Mouse (Mus musculus): Measurements from ENCODE around the gene Acsl5. TPM values are rescaled to one million over a fixed set of nuclear protein-coding genes. Genes with fewer than 3 reads are reported as not detected.

The Acsl5 gene
- polyA plus RNA-seq, 1 experiment: 21.0 TPM

DNA sequence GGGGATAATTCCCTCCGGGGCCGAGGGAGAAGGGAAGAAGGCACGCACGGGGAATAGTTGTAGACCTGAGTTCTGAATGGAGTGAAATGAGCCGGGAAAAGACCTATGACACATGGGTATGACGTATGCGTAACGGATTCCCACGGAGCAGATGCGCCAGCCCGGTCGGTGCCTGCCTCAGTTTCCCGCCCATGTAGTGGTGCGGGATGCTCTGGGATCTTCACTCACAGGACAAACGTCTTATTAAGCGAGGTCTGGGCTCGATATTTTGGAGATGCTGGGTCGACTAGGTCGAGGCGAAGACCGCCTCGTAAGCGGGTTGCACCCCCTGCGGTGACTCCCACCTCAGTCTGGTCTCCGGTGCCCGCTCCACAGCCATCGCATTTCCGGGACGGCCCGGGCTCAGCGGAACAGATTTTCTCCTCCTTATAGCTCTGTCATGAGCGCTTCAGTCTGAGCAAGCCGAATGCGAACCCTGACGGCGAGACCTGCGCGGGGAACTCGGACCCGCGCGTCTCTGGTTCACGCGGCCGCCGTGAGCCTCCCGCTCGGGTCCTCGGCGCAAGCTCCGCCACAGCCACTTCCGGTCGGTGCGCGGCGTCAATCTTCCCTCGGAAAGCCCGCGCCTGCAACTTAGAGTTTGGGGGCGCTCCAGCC lies 63.8 kb downstream of the Acsl5 start, which contains the start of gene Zdhhc6:
Gene Zdhhc6 (minus strand): TSS at position 581 of the 657 bp plus-strand sequence.
- peak within 1 kb of the TSS; percentile 99 for H3K4me3 ChIP-seq (replicated peaks)
- H3K27me3 ChIP-seq (replicated peaks): no peaks in the 10 kb centered on the region
- TF ChIP-seq GATA1 (IDR thresholded peaks at IDR 0.05; ENCODE audit: borderline replicate concordance, low read length) (no peak), FLI1 (IDR thresholded peaks at IDR 0.05; ENCODE audit: low read length) (peak; percentile 63; the same call in 1 of the 2 replicates)
- H3K4me1 ChIP-seq: peaks cover 49% of the 10 kb centered on the region
- H3K36me3 ChIP-seq (replicated peaks; ENCODE audit: low read length): peaks cover 34% of the 10 kb centered on the region
- no peaks in the 10 kb centered on the region for H3K9me3 ChIP-seq

GRCm38 (mm10) chr19:55316109-55316714 lies 64.5 kb downstream of the Acsl5 start, which contains the start of gene Vti1a:
TSS of gene Vti1a (plus strand) at chr19:55316295.
- peaks cover 49% of the 10 kb centered on the region for H3K4me1 ChIP-seq
- no peaks in the 10 kb centered on the region for H3K27me3 ChIP-seq (replicated peaks)
- H3K4me3 ChIP-seq (replicated peaks): peak within 1 kb of the TSS; percentile 99
- H3K36me3 ChIP-seq (replicated peaks; ENCODE audit: low read length): peaks cover 28% of the 10 kb centered on the region
- H3K9me3 ChIP-seq: no peaks in the 10 kb centered on the region
- no peak for TF ChIP-seq GATA1 (IDR thresholded peaks at IDR 0.05; ENCODE audit: borderline replicate concordance, low read length)
- peak; percentile 4; the same call in 1 of the 2 replicates for TF ChIP-seq FLI1 (IDR thresholded peaks at IDR 0.05; ENCODE audit: low read length)

DNA sequence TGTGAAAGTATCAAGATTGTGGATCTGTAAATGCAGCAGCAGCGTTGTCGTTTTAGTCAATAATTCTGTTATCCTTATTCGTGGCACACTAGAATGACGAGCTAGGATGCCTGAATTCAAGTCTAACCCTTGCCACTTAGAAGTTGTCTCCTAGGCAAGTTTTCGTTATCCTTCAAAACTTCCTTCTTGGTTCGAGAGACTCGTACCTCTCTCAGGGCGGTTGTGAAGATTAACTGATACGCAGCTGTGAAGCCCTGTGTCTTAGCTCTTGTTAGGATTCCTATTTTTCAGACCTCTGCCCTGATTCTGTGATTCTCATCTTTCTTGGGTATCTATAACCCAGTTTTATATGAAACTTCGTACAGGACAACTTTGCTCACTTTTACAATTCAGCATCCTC lies 65.2 kb downstream of the Acsl5 start:
- H3K9me3 ChIP-seq: no peaks in the 10 kb centered on the region
- H3K4me3 ChIP-seq (replicated peaks): peak overlapping the region; percentile 99
- TF ChIP-seq GATA1 (IDR thresholded peaks at IDR 0.05; ENCODE audit: borderline replicate concordance, low read length) (no peak), FLI1 (IDR thresholded peaks at IDR 0.05; ENCODE audit: low read length) (no peak)
- peaks cover 49% of the 10 kb centered on the region for H3K4me1 ChIP-seq
- H3K36me3 ChIP-seq (replicated peaks; ENCODE audit: low read length): peaks cover 26% of the 10 kb centered on the region
- H3K27me3 ChIP-seq (replicated peaks): no peaks in the 10 kb centered on the region

GRCm38 (mm10) chr19:55319036-55319435 lies 67.3 kb downstream of the Acsl5 start:
- H3K4me1 ChIP-seq: peaks cover 35% of the 10 kb centered on the region
- peaks cover 27% of the 10 kb centered on the region for H3K36me3 ChIP-seq (replicated peaks; ENCODE audit: low read length)
- TF ChIP-seq GATA1 (IDR thresholded peaks at IDR 0.05; ENCODE audit: borderline replicate concordance, low read length) (no peak), FLI1 (IDR thresholded peaks at IDR 0.05; ENCODE audit: low read length) (no peak)
- no peaks in the 10 kb centered on the region for H3K9me3 ChIP-seq
- no peaks in the 10 kb centered on the region for H3K27me3 ChIP-seq (replicated peaks)
- no peak overlapping the region for H3K4me3 ChIP-seq (replicated peaks)

- TF ChIP-seq GATA1 (IDR thresholded peaks at IDR 0.05; ENCODE audit: borderline replicate concordance, low read length) (no peak), FLI1 (IDR thresholded peaks at IDR 0.05; ENCODE audit: low read length) (no peak)
- Histone ChIP-seq H3K4me3 (replicated peaks) (no peak overlapping the region), H3K27me3 (replicated peaks) (no peaks in the 10 kb centered on the region), H3K9me3 (no peaks in the 10 kb centered on the region), H3K4me1 (peaks cover 30% of the 10 kb centered on the region), H3K36me3 (replicated peaks; ENCODE audit: low read length) (peaks cover 32% of the 10 kb centered on the region)
Measured at GRCm38 (mm10) chr19:55319521-55319920, 67.8 kb downstream of the Acsl5 start.

DNA sequence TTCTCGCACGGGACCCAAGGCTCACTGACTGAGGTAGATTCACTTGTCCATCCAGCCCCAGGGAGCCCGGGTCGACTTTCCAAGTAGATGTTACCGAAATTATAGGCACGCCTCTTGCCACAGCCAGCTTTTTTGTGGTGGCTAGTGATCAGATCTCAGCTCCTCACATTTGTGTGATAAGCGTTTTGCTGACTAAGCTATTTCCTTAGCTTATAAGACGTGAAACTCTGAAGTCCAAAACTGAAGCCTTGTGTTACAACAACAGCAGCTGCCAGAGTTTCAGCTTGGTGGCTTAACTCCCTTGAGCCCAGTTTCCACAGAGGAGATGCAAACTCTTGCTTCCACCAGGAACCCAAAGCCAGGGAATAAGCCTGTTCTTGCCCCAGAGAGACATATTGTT lies 70.9 kb downstream of the Acsl5 start:
- peaks cover 13% of the 10 kb centered on the region for H3K4me1 ChIP-seq
- no peaks in the 10 kb centered on the region for H3K27me3 ChIP-seq (replicated peaks)
- peaks cover 61% of the 10 kb centered on the region for H3K36me3 ChIP-seq (replicated peaks; ENCODE audit: low read length)
- H3K9me3 ChIP-seq: no peaks in the 10 kb centered on the region
- H3K4me3 ChIP-seq (replicated peaks): no peak overlapping the region
- TF ChIP-seq FLI1 (IDR thresholded peaks at IDR 0.05; ENCODE audit: low read length): no peak
- TF ChIP-seq GATA1 (IDR thresholded peaks at IDR 0.05; ENCODE audit: borderline replicate concordance, low read length): no peak

DNA sequence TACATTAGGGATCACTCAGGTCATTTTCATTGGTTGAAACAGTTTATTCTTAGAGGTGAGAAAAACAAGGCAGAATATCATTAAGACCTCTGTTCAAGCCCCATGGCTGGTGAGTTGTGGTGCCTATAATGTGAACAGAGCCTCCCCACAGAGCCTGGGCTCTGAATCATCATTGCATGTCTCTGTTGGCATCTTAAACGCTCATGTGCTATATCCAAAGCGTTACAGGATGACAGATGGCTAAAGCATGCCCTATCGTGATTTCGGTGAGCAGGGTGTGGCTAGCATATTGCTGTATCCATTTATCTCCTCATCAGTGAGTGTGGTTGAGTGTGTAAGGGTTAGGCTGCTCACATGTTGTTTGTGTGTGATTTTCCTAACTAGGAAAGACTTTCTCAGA lies 75.8 kb downstream of the Acsl5 start:
- TF ChIP-seq GATA1 (IDR thresholded peaks at IDR 0.05; ENCODE audit: borderline replicate concordance, low read length): no peak
- TF ChIP-seq FLI1 (IDR thresholded peaks at IDR 0.05; ENCODE audit: low read length): no peak
- H3K4me1 ChIP-seq: 0 out of 2 replicates have a peak, but pooled peaks cover 4% of the 10 kb centered on the region
- no peaks in the 10 kb centered on the region for H3K9me3 ChIP-seq
- H3K36me3 ChIP-seq (replicated peaks; ENCODE audit: low read length): peaks cover 97% of the 10 kb centered on the region
- no peaks in the 10 kb centered on the region for H3K27me3 ChIP-seq (replicated peaks)
- H3K4me3 ChIP-seq (replicated peaks): no peak overlapping the region

DNA sequence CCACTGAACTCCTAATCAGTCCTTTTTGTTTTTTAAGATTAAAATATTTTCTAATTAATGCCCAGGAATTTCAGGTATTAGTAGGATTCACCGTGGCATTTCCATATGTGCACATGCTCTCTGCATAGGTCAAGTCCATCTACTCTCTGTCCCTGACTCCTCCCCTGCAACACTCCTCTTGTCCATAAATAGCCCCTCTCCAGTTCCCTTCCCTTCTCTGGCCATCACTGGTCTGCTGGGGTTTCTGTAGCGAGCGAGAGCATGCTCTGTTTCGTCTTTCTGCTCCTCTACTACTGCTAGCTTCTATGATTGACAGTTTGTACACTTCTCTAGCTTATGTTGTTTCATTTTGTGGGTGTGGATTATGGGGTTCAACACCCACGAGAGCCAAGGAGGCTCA lies 80.0 kb downstream of the Acsl5 start:
- H3K36me3 ChIP-seq (replicated peaks; ENCODE audit: low read length): peaks cover 86% of the 10 kb centered on the region
- H3K4me3 ChIP-seq (replicated peaks): no peak overlapping the region
- no peak for TF ChIP-seq GATA1 (IDR thresholded peaks at IDR 0.05; ENCODE audit: borderline replicate concordance, low read length)
- no peak for TF ChIP-seq FLI1 (IDR thresholded peaks at IDR 0.05; ENCODE audit: low read length)
- peaks cover 11% of the 10 kb centered on the region for H3K4me1 ChIP-seq
- no peaks in the 10 kb centered on the region for H3K27me3 ChIP-seq (replicated peaks)
- no peaks in the 10 kb centered on the region for H3K9me3 ChIP-seq

- H3K4me1 ChIP-seq: peaks cover 8% of the 10 kb centered on the region
- H3K9me3 ChIP-seq: no peaks in the 10 kb centered on the region
- peaks cover 87% of the 10 kb centered on the region for H3K36me3 ChIP-seq (replicated peaks; ENCODE audit: low read length)
- H3K4me3 ChIP-seq (replicated peaks): no peak overlapping the region
- no peaks in the 10 kb centered on the region for H3K27me3 ChIP-seq (replicated peaks)
- TF ChIP-seq GATA1 (IDR thresholded peaks at IDR 0.05; ENCODE audit: borderline replicate concordance, low read length): no peak
- TF ChIP-seq FLI1 (IDR thresholded peaks at IDR 0.05; ENCODE audit: low read length): no peak
Measured at GRCm38 (mm10) chr19:55332641-55333268, 81.0 kb downstream of the Acsl5 start.

DNA sequence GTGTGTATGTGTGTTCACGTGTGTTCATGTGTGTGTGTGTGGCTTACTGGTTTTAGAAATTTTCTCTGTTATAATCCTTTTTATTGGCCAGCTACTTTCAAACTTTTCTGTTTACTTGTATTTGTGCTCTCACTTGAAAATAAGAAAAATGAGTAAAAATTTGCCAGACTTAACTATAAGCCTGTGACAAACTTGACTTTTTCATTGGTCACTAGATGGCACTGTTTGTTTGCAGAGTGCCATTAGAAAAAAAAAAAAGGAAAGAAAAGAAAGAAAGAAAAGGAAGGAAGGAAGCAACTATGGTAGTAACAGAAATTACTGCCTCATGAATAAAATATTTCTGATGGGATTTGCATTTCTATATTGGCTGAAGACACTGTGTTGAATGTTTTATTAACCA lies 84.1 kb downstream of the Acsl5 start:
- Histone ChIP-seq H3K4me1 (peaks cover 7% of the 10 kb centered on the region), H3K27me3 (replicated peaks) (no peaks in the 10 kb centered on the region), H3K36me3 (replicated peaks; ENCODE audit: low read length) (peaks cover 72% of the 10 kb centered on the region), H3K9me3 (no peaks in the 10 kb centered on the region), H3K4me3 (replicated peaks) (no peak overlapping the region)
- TF ChIP-seq FLI1 (IDR thresholded peaks at IDR 0.05; ENCODE audit: low read length) (no peak), GATA1 (IDR thresholded peaks at IDR 0.05; ENCODE audit: borderline replicate concordance, low read length) (no peak)

Data from megakaryocyte, embryonic 14.5 days (primary cell).